Mouse (Mus musculus) embryonic stem cell, embryonic (primary cell): ENCODE results near the gene Bnc2.

ENCODE experiments used
- CTCF ChIA-PET, 4 experiments: fragments of 300-600 bp in 2 of 4; fragments of 350-600 bp in 2 of 4; sonication (Branson Sonifier 250); formaldehyde crosslinking; loops; one replicate each; lab custom pipeline; 2022; ENCODE audit warnings: inconsistent platforms in 2 of 4; lab: Charles Lee
- POLR2A ChIA-PET, 4 experiments: fragments of 300-600 bp in 2 of 4; fragments of 350-600 bp in 2 of 4; sonication (Branson Sonifier 250); formaldehyde crosslinking; loops; one replicate each; lab custom pipeline; 2022; ENCODE audit warnings: antibody characterized with exemption in 4 of 4, inconsistent platforms in 1 of 4; lab: Charles Lee

The Bnc2 gene

GRCm38 (mm10) chr4:84528886-84529789, 145.9 kb downstream of the Bnc2 start:
- CTCF ChIA-PET, result interaction anchor here in 1 of 4 experiments (0.5 kb wide), 1 partner anchor 46 kb away, joined by 3 read pairs; no protein-coding TSS in a partner anchor

GRCm38 (mm10) chr4:84528358-84528757, 146.7 kb downstream of the Bnc2 start:
- CTCF ChIA-PET, result interaction anchor here in 1 of 4 experiments (0.6 kb wide), 1 partner anchor 306 kb away, joined by 10 read pairs; no protein-coding TSS in a partner anchor

More at GRCm38 (mm10) chr4:84528886-84529789, 145.9 kb downstream of the Bnc2 start:
- POLR2A ChIA-PET, result interaction anchor here in 2 of 4 experiments (1.0 to 1.8 kb wide), 2 partner anchors 14 to 133 kb away, joined by 4 to 5 read pairs; no protein-coding TSS in a partner anchor

GRCm38 (mm10) chr4:84527066-84527933, 147.8 kb downstream of the Bnc2 start:
- ChIA-PET POLR2A (interaction anchor here in 3 of 4 experiments (0.7 to 1.5 kb wide), 4 partner anchors 9 to 733 kb away, joined by 3 to 6 read pairs (median 4); no protein-coding TSS in a partner anchor), CTCF (interaction anchor here in 1 of 4 experiments (0.5 kb wide), 1 partner anchor 1137 kb away, joined by 3 read pairs; no protein-coding TSS in a partner anchor)

More at GRCm38 (mm10) chr4:84528358-84528757, 146.7 kb downstream of the Bnc2 start:
- POLR2A ChIA-PET, result interaction anchor here in 3 of 4 experiments (1.0 to 1.8 kb wide), 4 partner anchors 8 to 134 kb away, joined by 4 to 6 read pairs (median 4); no protein-coding TSS in a partner anchor

- POLR2A ChIA-PET, result no interaction called here
Measured at GRCm38 (mm10) chr4:84523651-84524221, 151.3 kb downstream of the Bnc2 start.

GRCm38 (mm10) chr4:84523211-84523610, 151.9 kb downstream of the Bnc2 start:
- POLR2A ChIA-PET, result no interaction called here
- CTCF ChIA-PET, result no interaction called here

More at GRCm38 (mm10) chr4:84523651-84524221, 151.3 kb downstream of the Bnc2 start:
- CTCF ChIA-PET, result no interaction called here

GRCm38 (mm10) chr4:84521562-84521961, 153.5 kb downstream of the Bnc2 start:
- ChIA-PET POLR2A (interaction anchor here in 1 of 4 experiments (1.4 to 1.6 kb wide), 2 partner anchors 10 to 27 kb away, joined by 3 to 4 read pairs; no protein-coding TSS in a partner anchor), CTCF (interaction anchor here in 1 of 4 experiments (0.8 kb wide), 1 partner anchor 11 kb away, joined by 3 read pairs; no protein-coding TSS in a partner anchor)

GRCm38 (mm10) chr4:84510466-84510865, 164.6 kb downstream of the Bnc2 start:
- CTCF ChIA-PET, result no interaction called here
- POLR2A ChIA-PET, result no interaction called here

GRCm38 (mm10) chr4:84507551-84507950, 167.5 kb downstream of the Bnc2 start:
- ChIA-PET CTCF (no interaction called here), POLR2A (interaction anchor here in 1 of 4 experiments (1.0 kb wide), 1 partner anchor 13 kb away, joined by 3 read pairs; no protein-coding TSS in a partner anchor)

- CTCF ChIA-PET, result no interaction called here
- POLR2A ChIA-PET, result interaction anchor here in 2 of 4 experiments (0.6 to 1.0 kb wide), 3 partner anchors 35 to 1815 kb away, joined by 3 to 4 read pairs (median 3); no protein-coding TSS in a partner anchor
Measured at GRCm38 (mm10) chr4:84502581-84503269, 172.3 kb downstream of the Bnc2 start.

- ChIA-PET CTCF (interaction anchor here in 1 of 4 experiments (0.6 kb wide), 1 partner anchor 315 kb away, joined by 6 read pairs; no protein-coding TSS in a partner anchor), POLR2A (no interaction called here)
Measured at GRCm38 (mm10) chr4:84500796-84501349, 174.2 kb downstream of the Bnc2 start.

- POLR2A ChIA-PET, result no interaction called here
- CTCF ChIA-PET, result no interaction called here
Measured at GRCm38 (mm10) chr4:84500259-84500658, 174.8 kb downstream of the Bnc2 start.

- CTCF ChIA-PET, result no interaction called here
- POLR2A ChIA-PET, result no interaction called here
Measured at GRCm38 (mm10) chr4:84498469-84498868, 176.6 kb downstream of the Bnc2 start.

- POLR2A ChIA-PET, result no interaction called here
- CTCF ChIA-PET, result no interaction called here
Measured at GRCm38 (mm10) chr4:84488323-84488722, 186.8 kb downstream of the Bnc2 start.

- CTCF ChIA-PET, result no interaction called here
- POLR2A ChIA-PET, result no interaction called here
Measured at GRCm38 (mm10) chr4:84482680-84483079, 192.4 kb downstream of the Bnc2 start.

GRCm38 (mm10) chr4:84472643-84473042, 202.4 kb downstream of the Bnc2 start:
- CTCF ChIA-PET, result no interaction called here
- POLR2A ChIA-PET, result interaction anchor here in 1 of 4 experiments (0.5 kb wide), 1 partner anchor 55 kb away, joined by 4 read pairs; no protein-coding TSS in a partner anchor

GRCm38 (mm10) chr4:84470106-84470885, 204.8 kb downstream of the Bnc2 start:
- ChIA-PET POLR2A (interaction anchor here in 1 of 4 experiments (0.7 kb wide), 1 partner anchor 17 kb away, joined by 3 read pairs; no protein-coding TSS in a partner anchor), CTCF (no interaction called here)
